Mouse (Mus musculus) embryo, embryonic 9.5 days (tissue): ENCODE data around the gene Ulk3.

Source experiments
- DNase-seq: peaks from one replicate; pipeline ENCODE4 v3.0.0-alpha.2; 2017; ENCODE audit errors: extremely low spot score

The Ulk3 gene

GRCm38 (mm10) chr9:57614786-57615185 is 25.5 kb downstream of the Ulk3 start:
- DNase-seq = no peak

- no peak for DNase-seq
Observed at GRCm38 (mm10) chr9:57617556-57618169, 28.4 kb downstream of the Ulk3 start.

DNA sequence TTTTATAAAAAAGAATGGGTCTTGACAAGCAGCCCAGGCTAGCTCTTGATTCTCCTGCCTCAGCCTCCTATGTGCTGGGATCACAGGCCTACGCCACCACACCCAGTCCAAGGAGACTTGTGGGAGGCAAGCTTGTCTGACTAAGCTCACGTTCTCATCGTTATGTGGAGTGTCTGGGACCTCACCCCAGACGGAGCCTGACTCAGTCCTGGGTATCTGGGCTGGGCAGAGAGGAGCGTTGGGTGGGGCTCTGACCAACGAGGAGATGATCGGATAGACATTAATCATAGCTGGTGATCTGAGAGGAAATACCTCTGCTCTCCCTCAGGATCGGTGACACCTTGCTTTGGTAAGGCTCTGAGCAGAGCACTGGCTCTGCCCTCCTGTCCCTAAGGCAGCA is 29.6 kb downstream of the Ulk3 start:
- no peak for DNase-seq

DNA sequence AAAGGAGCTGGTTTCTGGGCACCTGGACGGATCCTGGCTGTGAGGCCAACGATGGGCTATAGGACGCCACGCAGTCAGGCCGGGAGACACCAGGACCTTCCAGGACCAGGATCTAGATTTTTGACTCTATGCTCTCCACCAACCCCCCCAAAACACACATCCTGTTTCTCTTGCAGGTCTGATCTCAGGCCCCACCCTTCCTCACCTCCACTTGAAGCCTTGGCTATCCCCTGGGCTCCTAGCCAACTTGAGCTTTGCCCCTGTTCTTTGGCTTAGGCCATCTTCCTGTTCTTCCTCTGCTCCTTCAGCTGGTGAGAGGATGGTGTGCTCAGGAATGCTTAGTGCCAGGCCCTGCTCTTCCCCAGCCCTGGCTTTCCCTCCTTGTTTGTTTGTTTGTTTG is 31.4 kb downstream of the Ulk3 start, which contains the start of gene Lman1l:
Gene Lman1l (minus strand): TSS at position 101 of the 400 bp plus-strand sequence.
- DNase-seq = no peak

- no peak for DNase-seq
Observed at GRCm38 (mm10) chr9:57624295-57624694, 35.0 kb downstream of the Ulk3 start.

DNA sequence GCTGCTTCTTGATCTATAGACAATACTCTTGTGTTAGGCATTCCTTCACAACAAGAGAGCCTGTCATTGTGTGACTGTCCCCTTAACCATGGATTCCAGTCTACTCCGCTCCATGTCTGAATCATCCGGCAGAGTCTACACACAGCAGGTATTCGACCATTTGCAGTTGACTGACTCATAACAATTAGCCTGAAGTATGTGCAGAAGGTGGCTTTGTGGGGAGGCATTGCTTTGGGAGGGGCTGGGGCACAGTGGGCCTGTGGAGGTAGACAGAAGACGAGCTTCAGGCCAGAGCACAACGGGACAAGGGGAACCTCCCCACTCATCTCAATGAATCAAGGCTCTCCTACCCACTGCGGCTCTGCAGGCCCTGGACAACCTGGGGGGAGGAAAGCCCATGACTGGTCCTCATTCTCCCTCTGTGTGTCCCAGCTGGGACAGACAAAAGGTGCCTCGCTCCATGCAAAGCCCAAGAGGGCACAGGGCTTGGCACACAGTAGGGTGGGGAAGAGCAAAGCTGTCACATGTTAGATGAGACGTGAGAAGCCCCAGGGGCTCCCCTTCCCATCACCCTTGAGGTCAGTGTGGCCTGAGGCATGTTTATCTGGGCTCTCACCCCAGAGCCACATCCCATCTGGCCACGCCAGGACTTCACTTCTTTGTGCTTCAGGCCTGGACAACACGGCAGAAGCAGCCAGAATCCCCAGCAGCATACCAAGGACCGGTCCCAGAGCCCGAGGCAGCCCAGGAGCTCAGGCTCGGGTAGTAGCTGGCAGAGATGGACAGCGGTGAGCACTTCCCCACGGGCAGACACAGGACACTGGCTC is 36.6 kb downstream of the Ulk3 start:
- no peak for DNase-seq

DNA sequence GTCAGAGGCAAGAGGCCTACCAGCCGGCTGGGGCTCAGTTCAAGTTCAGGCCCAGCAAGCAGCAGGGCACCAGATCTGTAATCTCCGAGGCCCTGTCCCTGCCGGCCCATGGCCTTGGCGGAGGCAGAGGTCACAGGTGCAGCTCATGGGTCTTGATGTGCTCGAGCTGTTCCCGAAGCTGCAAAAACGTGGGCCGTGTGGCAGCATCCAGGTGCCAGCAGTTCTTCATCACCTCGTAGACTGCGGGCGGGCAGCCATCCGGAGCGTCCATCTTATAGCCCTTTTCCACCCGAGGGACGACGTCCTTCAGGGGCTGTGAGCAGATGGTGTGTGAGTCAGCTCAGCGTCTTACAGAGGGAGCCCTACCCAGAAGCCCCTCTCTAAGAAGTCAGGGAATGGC is 37.9 kb downstream of the Ulk3 start:
- DNase-seq = no peak

- DNase-seq = no peak
Observed at GRCm38 (mm10) chr9:57627892-57628291, 38.6 kb downstream of the Ulk3 start.

DNA sequence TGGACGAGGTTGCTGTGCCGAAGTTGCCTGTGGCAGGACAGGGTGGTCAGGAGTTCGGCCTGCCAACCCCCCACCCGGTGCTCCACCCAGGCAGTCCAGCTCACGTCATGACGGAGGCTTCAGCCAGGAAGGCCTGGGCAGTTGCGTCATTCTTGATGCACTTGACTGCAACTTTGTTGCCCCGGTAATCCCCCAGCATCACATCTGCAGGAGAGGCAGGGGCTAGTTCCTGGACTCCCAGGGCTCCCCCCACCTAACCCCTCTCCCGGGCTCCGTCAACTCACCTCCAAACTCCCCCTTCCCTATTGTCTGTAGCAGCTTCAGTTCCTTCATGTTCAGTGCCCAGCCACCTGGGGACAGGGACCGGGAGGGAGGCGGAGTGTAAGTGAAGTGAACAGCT is 39.5 kb downstream of the Ulk3 start:
- no peak for DNase-seq

DNA sequence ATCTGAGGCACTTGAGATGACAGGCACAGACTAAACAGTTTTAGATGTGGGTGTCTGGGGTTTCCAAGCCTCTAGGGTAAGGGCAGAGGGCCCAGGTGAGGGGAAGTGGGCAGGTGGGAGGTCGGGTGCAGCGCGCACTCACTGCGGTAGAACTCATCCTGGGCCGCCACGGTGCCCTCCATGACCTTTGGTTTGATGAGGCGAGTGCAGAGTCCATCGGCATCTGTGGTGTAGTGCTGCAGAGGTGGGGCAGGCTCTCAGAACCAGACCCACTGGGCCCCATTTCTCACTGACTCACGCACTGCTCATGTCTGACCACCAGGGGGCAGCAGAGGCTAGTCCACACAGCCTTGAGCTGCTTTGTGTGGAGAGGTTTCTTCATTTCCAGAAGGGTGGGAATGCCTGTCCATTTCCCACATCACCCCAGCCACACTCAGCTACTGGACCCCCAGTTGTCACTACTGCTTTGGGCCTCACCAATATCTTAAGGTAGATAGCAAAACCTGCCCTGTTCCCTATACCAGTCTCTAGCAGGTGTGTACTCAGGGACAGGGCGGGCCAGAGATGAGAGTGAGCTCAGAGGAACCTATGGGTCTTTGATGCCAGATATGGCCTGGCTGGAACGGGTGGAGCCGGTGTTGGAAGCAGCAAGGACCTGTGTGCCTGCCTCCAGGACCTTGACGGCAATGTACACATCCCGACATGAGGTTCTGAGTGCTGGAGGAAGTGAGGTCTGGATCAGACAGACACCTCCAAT is 40.0 kb downstream of the Ulk3 start:
- peak; percentile 64 for DNase-seq

GRCm38 (mm10) chr9:57633481-57634024 is 44.3 kb downstream of the Ulk3 start:
- no peak for DNase-seq

DNA sequence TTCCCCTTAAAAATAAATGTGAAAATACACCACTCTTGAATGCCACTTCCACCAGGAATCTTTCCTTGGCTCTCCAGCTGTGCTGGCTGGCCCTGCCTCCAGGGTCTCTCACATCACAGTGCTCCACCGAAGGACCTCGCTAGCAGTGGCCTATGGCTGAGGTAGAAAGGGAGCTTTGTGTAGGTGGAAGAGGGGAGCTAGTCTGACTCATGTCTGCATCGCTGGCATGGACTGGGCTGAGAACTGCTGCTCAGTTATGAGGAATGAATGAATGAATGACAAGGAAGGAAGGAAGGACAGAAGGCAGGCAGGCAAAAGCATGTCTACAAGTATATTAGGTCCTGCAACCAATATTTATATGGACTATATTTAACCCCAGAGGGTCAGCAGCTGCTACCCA is 48.0 kb downstream of the Ulk3 start:
- no peak for DNase-seq

DNA sequence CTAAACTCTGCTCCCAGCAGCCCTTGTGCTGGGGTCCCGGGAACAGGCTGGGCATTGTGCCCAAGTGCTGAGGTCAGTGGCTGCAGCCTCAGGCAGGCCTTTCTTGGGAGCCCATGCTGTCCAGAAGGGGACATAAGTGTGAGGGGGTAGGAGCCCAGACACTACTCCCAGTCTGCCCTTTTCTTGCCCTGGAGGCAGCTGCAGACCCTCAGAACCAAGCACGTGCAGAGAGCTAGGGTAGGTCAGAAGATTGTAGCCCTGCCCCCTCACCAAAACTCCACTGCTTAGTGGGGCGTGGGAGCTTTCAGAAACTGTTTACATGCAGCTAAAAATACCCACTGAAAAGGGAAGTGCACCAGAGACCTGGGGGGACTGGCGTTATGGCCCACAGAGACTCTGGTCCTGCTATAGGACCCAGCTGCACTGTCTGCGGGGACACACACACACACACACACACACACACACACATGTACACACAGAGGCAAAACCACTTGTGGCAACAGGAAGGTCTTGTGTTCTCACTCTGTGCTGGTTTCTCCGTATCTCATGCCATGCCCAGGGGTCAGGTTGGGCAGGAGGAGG is 48.6 kb downstream of the Ulk3 start:
- DNase-seq = no peak

DNA sequence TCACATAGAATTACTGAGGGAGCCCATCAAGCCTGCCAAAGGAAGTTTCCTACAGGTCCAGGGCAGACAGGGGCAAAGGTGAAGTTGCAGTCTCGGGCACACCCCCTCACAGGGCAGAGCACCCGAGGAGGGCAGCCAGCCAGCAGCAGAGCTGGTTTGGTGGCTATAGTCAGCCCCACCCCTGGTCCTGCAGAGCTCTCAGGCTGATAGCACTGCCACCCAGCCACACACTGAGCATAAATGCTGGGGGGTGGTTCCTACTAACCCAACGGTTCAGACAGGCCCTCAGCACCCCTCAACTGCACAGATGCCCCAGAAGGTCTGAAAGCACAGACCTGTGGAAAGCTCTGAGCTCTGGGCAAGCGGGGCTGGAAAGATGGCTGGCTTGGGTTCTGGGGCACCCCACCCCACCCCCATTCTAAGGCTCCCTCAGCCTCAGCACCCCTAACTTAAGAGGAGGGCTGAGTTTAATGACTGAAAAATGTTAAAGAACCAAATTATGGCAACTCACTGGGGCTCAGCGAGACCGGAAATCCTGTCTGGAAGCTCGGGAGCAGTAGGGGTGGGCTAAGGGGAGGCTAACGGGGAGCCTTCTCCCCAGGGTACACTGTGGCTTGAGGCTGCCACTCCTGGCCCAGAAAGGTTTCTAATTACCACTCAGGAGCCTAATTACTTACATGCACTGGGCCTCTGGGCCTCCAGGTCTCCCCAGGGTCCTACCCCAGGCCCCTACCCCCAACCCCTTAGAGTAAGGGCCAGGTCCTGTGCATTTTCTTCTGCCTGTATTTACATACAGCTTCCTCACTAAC is 49.6 kb downstream of the Ulk3 start:
- DNase-seq = no peak

GRCm38 (mm10) chr9:57639661-57640328 is 50.5 kb downstream of the Ulk3 start:
- DNase-seq = no peak

GRCm38 (mm10) chr9:57640384-57640783 is 51.1 kb downstream of the Ulk3 start:
- no peak for DNase-seq

DNA sequence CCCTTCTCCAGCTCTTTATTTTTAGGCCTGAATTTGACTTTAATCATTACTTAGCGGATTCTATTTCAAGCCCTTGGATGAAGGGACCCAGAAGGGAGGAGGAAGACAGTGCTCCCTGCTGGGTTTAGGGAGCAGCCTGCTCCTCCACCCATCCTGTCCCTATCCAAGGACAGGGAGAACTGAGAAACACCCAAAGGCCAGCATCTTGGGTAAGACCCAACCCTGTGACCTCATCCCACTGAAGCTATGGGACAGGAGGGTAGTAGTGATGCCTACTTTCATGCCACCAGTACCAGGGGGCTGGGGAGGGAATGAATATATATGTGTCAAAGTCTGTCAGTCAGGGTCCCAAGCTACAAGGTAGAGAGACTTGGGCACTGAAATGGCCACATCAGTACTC is 51.8 kb downstream of the Ulk3 start:
- DNase-seq = no peak

DNA sequence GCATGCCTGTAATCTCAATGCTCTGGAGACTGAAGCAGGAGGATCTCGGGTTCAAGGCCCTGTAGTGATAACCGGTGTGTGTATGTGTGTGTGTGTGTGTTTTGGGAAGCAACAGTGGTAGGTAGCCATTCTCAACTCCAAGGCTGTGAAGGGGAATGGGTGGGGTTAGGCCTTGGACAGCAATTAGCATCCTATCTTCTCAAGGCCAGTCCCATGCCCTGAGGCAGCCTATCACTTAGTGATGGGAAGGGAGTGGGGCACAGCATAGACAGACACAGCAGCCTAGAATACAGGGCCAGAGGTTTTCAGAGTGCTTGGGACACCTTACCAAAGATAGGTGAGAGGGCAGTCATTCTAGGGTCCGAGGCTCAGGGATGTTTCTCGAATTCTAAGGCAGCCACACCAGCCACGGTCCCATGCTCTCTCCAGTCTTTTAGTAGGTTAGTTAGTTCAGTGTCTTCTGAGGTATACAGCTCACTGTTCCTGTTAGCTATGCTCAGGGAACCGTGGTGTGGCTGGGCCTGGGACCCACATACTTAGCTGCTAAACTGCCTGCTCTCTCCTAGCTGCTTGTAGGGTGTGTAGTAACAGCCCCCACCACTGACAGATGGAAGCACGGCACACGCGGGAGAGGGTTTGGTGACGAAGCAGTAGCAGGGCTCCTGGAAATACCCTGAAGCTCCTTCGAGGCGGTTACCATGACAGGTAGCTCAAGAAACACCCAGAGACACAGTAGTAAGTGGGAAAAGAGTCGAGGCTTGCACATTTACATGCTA is 52.7 kb downstream of the Ulk3 start:
- DNase-seq = no peak

DNA sequence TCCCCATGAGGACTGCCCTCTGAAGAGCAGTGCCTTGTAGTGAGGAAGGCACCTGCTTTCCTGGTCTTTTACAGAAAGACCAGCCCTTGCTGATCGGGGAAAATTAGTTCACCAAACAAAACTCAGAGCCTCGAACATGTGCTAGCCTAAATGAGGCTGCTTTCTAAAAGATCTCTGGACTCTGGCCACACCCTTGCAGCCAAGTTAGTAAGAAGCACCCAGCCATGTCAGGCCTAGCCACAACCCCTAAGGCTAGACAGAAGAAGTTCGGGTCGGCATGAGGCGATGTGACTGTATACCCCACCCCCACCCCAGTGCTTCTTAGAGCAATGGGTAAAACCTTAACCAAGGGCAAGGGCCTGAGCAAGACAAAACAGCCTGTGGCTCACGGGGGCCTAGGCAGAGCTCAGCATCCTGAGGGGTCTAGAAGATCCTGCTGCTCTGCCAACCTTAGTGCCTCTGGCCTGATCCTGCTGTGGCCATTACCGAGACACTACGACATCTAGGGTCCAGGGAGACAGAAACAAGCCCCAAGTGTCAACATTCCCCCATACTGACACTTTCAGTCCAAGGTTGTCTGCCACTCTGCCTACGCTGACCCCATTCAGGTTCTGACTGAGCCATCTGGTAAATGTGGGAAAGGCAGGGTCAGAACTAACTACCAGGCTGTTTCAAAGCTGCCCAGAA is 54.1 kb downstream of the Ulk3 start:
- no peak for DNase-seq
